Mouse (Mus musculus): Measurements from ENCODE around the gene Alkal2.

- TF ChIP-seq CTCF (IDR thresholded peaks at IDR 0.05; ENCODE audit: low read depth, low read length): no peak
- no peak for TF ChIP-seq POLR2A (IDR thresholded peaks at IDR 0.05; ENCODE audit: borderline replicate concordance, low read depth, low read length)
Observed at GRCm38 (mm10) chr12:30851871-30852270, 32.3 kb upstream of the Alkal2 start.
